Mouse (Mus musculus) liver, embryonic 11.5 days (tissue): ENCODE data around the gene Smim23. TPM values are rescaled to one million over a fixed set of nuclear protein-coding genes. Genes with fewer than 3 reads are reported as not detected.

Experiments
- ATAC-seq: fragments of 200-750 bp; cut with Nextera tagmentation; replicated peaks from 2 replicates; pipeline ENCODE4 v1.8.0; 2017; ENCODE audit warnings: moderate number of reproducible peaks, mild to moderate bottlenecking, moderate TSS enrichment, moderate library complexity; ENCODE audit not compliant: low FRiP score
- DNase-seq: peaks from one replicate; pipeline ENCODE4 v3.0.0-alpha.2; 2017; ENCODE audit warnings: low spot score
- H3K27ac ChIP-seq: fragments of 300-500 bp; sonication (generic); 2 replicates; pipeline ENCODE4 v1.5.1; 2014; ENCODE audit warnings: mild to moderate bottlenecking, low read depth, low read length, control low read depth
- H3K27me3 ChIP-seq: fragments of 300-500 bp; sonication (generic); replicated peaks from 2 replicates; pipeline ENCODE4 v1.6.1; 2014; ENCODE audit warnings: low read length, mixed read lengths; ENCODE audit not compliant: control insufficient read depth, insufficient read depth
- H3K36me3 ChIP-seq: fragments of 300-500 bp; sonication (generic); 2 replicates; pipeline ENCODE4 v1.6.1; 2014; ENCODE audit warnings: mild to moderate bottlenecking, low read length, moderate library complexity, mixed read lengths; ENCODE audit not compliant: control insufficient read depth, insufficient read depth
- H3K4me1 ChIP-seq: fragments of 300-500 bp; sonication (generic); replicated peaks from 2 replicates; pipeline ENCODE4 v1.6.1; 2014; ENCODE audit warnings: low read length, mixed read lengths; ENCODE audit not compliant: control insufficient read depth, insufficient read depth
- H3K4me2 ChIP-seq: fragments of 300-500 bp; sonication (generic); 2 replicates; pipeline ENCODE4 v1.6.1; 2014; ENCODE audit warnings: mild to moderate bottlenecking, control low read depth, moderate library complexity
- H3K4me3 ChIP-seq: fragments of 300-500 bp; sonication (generic); 2 replicates; pipeline ENCODE4 v1.5.1; 2014; ENCODE audit warnings: low read depth, low read length, control low read depth
- H3K9ac ChIP-seq: fragments of 300-500 bp; sonication (generic); 2 replicates; pipeline ENCODE4 v1.6.1; 2014; ENCODE audit warnings: low read depth, low read length, control low read depth
- H3K9me3 ChIP-seq: fragments of 300-500 bp; sonication (generic); 2 replicates; pipeline ENCODE4 v1.6.1; 2016; ENCODE audit warnings: low read length, inconsistent platforms, mixed read lengths; ENCODE audit not compliant: control insufficient read depth
- WGBS: fragments of 180-500 bp; shearing (Covaris S2); extraction: QIAGEN DNeasy Blood & Tissue Kit; methylation state at CpG from one replicate; pipeline ENCODE4 v1.1.7; 2014; 5-methylcytosine and 5-hydroxymethylcytosine counted together
- polyA plus RNA-seq: library from polyadenylated mRNA; unstranded; fragments of >200 nt; fragmentation: Nextera tagmentation; extraction: Ambion mirVana; gene quantifications from 2 replicates; pipeline ENCODE4 v1.2.1, GENCODE M21; 2014

The Smim23 gene
- polyA plus RNA-seq, 1 experiment from 2014 or later, result not detected

GRCm38 (mm10) chr11:32834367-32834918, 10.0 kb upstream of the Smim23 start:
- no peaks in the 10 kb centered on the region for H3K36me3 ChIP-seq
- H3K9ac ChIP-seq, result no peak overlapping the region
- H3K4me3 ChIP-seq, result no peak overlapping the region
- no peak overlapping the region for H3K4me2 ChIP-seq
- ATAC-seq (no peak), DNase-seq (no peak)
- no peaks in the 10 kb centered on the region for H3K27me3 ChIP-seq
- no peak overlapping the region for H3K27ac ChIP-seq
- WGBS, result 53% methylated on average over 13 of the region's 13 CpGs
- no peaks in the 10 kb centered on the region; the same call in 1 of the 2 replicates for H3K9me3 ChIP-seq
- no peaks in the 10 kb centered on the region for H3K4me1 ChIP-seq

- no peaks in the 10 kb centered on the region for H3K36me3 ChIP-seq
- no peaks in the 10 kb centered on the region for H3K4me1 ChIP-seq
- no peak for DNase-seq
- no peak overlapping the region for H3K9ac ChIP-seq
- no peak overlapping the region for H3K4me2 ChIP-seq
- no peak for ATAC-seq
- no peak overlapping the region for H3K4me3 ChIP-seq
- H3K9me3 ChIP-seq, result no peaks in the 10 kb centered on the region
- no peak overlapping the region for H3K27ac ChIP-seq
- H3K27me3 ChIP-seq, result no peaks in the 10 kb centered on the region
- WGBS, result 87% methylated on average over 12 of the region's 12 CpGs
Observed at GRCm38 (mm10) chr11:32817566-32817965, 6.8 kb downstream of the Smim23 start.

DNA sequence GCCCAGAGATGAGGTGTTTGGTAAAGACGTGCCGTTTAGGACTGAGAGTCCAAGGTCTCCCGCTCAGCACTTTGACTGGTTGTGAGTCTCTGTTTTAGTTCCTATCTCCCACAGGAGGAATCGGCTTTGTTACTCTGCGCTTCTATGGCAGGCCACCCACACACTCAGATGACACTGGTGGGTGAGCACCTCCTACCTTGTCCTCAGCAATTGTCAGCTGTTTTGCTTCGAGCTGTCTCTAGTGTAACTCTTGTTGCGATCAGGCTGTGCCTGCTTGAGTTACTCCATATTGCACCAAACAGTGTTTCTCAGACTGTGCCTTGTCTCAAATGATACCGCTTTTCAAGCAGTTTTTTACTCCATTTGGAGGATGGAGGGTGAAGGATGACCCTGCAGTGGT, 10.1 kb downstream of the Smim23 start:
- 81% methylated on average over 8 of the region's 8 CpGs for WGBS
- Histone ChIP-seq H3K4me2 (no peak overlapping the region), H3K9me3 (no peaks in the 10 kb centered on the region), H3K9ac (no peak overlapping the region), H3K4me3 (no peak overlapping the region), H3K27ac (no peak overlapping the region), H3K27me3 (no peaks in the 10 kb centered on the region), H3K4me1 (no peaks in the 10 kb centered on the region), H3K36me3 (no peaks in the 10 kb centered on the region)
- ATAC-seq, result no peak
- DNase-seq, result no peak

GRCm38 (mm10) chr11:32809091-32809490, 15.3 kb downstream of the Smim23 start:
- H3K27me3 ChIP-seq, result no peaks in the 10 kb centered on the region
- no peaks in the 10 kb centered on the region for H3K4me1 ChIP-seq
- no peak overlapping the region for H3K4me3 ChIP-seq
- no peak for DNase-seq
- H3K9ac ChIP-seq, result no peak overlapping the region
- no peaks in the 10 kb centered on the region for H3K9me3 ChIP-seq
- no peak overlapping the region for H3K4me2 ChIP-seq
- no peaks in the 10 kb centered on the region for H3K36me3 ChIP-seq
- no peak for ATAC-seq
- 69% methylated on average over 1 of the region's 1 CpGs for WGBS
- no peak overlapping the region for H3K27ac ChIP-seq

DNA sequence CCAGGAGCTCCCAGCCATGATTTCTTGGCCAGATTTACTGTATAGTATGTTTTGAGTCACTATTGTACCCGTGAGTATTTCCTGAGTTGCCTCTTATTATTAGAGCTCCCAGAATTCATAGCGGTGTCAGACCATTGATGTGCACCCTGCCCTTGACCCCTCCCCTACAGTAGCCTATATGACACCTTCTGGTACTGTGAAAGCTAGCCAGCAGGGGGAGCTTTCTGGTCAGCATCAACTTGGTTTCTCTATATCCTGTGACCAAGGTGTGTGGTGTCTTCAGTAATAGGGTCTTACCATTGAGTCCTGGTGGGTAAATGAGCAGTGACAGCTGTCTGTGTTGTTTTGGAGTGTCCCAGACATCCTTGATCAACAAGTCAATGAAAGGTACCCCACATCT, 18.4 kb downstream of the Smim23 start:
- ATAC-seq (no peak), DNase-seq (no peak)
- Histone ChIP-seq H3K36me3 (no peaks in the 10 kb centered on the region), H3K27ac (no peak overlapping the region), H3K4me1 (no peaks in the 10 kb centered on the region), H3K9me3 (no peaks in the 10 kb centered on the region), H3K9ac (no peak overlapping the region), H3K4me3 (no peak overlapping the region), H3K27me3 (no peaks in the 10 kb centered on the region), H3K4me2 (no peak overlapping the region)
- 15% methylated on average over 2 of the region's 2 CpGs for WGBS

DNA sequence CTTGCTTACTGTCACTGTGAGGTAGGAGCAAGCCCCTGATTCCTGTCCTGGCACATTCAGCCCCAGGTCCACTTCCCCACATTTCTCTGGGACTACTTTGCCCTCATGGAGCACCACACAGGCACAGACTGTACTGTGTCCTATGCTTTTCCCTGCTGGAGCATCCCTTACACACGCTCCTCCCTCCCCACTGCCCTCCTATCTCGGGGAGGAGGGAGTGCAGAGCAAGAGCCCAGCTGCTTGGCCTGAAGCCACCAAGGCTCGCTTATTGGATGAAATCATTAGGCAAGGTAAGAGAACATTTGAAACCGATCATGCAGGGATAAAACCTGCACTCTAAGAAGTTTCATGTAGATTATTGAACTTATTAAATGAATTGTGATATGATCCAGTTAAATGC, 20.7 kb downstream of the Smim23 start:
- H3K4me2 ChIP-seq, result no peak overlapping the region
- whole genome bisulfite sequencing, result 66% methylated on average over 4 of the region's 4 CpGs
- ATAC-seq, result no peak

GRCm38 (mm10) chr11:32801715-32802114, 22.7 kb downstream of the Smim23 start:
- no peak overlapping the region for H3K9ac ChIP-seq
- H3K4me2 ChIP-seq, result no peak overlapping the region
- H3K9me3 ChIP-seq, result no peaks in the 10 kb centered on the region
- 69% methylated on average over 6 of the region's 6 CpGs for WGBS
- DNase-seq (no peak), ATAC-seq (no peak)
- no peaks in the 10 kb centered on the region for H3K4me1 ChIP-seq
- no peak overlapping the region for H3K4me3 ChIP-seq
- no peak overlapping the region for H3K27ac ChIP-seq
- no peaks in the 10 kb centered on the region for H3K27me3 ChIP-seq
- H3K36me3 ChIP-seq, result no peaks in the 10 kb centered on the region

More for the DNA sequence above, 20.7 kb downstream of the Smim23 start:
- Histone ChIP-seq H3K27ac (no peak overlapping the region), H3K9ac (no peak overlapping the region), H3K4me1 (no peaks in the 10 kb centered on the region), H3K4me3 (no peak overlapping the region), H3K36me3 (no peaks in the 10 kb centered on the region), H3K27me3 (no peaks in the 10 kb centered on the region), H3K9me3 (no peaks in the 10 kb centered on the region)
- no peak for DNase-seq

GRCm38 (mm10) chr11:32800929-32801375, 23.5 kb downstream of the Smim23 start:
- no peak overlapping the region for H3K9ac ChIP-seq
- WGBS, result 75% methylated on average over 7 of the region's 7 CpGs

GRCm38 (mm10) chr11:32798445-32798844, 26.0 kb downstream of the Smim23 start:
- 65% methylated on average over 4 of the region's 4 CpGs for WGBS
- Histone ChIP-seq H3K4me2 (no peak overlapping the region), H3K36me3 (no peaks in the 10 kb centered on the region), H3K27me3 (no peaks in the 10 kb centered on the region), H3K9ac (no peak overlapping the region), H3K4me1 (no peaks in the 10 kb centered on the region), H3K4me3 (no peak overlapping the region), H3K27ac (no peak overlapping the region), H3K9me3 (no peaks in the 10 kb centered on the region)
- no peak for DNase-seq
- ATAC-seq, result no peak

More at GRCm38 (mm10) chr11:32800929-32801375, 23.5 kb downstream of the Smim23 start:
- H3K36me3 ChIP-seq, result no peaks in the 10 kb centered on the region
- no peak overlapping the region for H3K27ac ChIP-seq
- H3K27me3 ChIP-seq, result no peaks in the 10 kb centered on the region
- H3K9me3 ChIP-seq, result no peaks in the 10 kb centered on the region
- H3K4me1 ChIP-seq, result no peaks in the 10 kb centered on the region
- no peak for ATAC-seq
- no peak overlapping the region for H3K4me2 ChIP-seq
- DNase-seq, result no peak
- no peak overlapping the region for H3K4me3 ChIP-seq
